Mouse (Mus musculus) spleen, adult 2 months (tissue): ENCODE data around the gene Ccn1. TPM values are rescaled to one million over a fixed set of nuclear protein-coding genes. Genes with fewer than 3 reads are reported as not detected.

ENCODE experiments used
- DNase-seq, 2 experiments: peaks; one replicate each; pipeline versions ENCODE4 v3.0.0 to v3.0.0-alpha.2; 2012 to 2021; ENCODE audit warnings: low spot score in 2 of 2, low read depth in 1 of 2
- H3K27ac ChIP-seq: fragments of 200-500 bp; 2 replicates; pipeline ENCODE4 v1.5.1; 2012; ENCODE audit warnings: low read length, inconsistent platforms; ENCODE audit not compliant: insufficient read depth
- H3K27me3 ChIP-seq: fragments of 200-500 bp; 2 replicates; pipeline ENCODE4 v1.6.1; 2012; ENCODE audit warnings: mild to moderate bottlenecking, moderate library complexity, low read length, inconsistent platforms; ENCODE audit not compliant: control insufficient read depth, insufficient read depth
- H3K36me3 ChIP-seq: fragments of 200-500 bp; 2 replicates; pipeline ENCODE4 v1.6.1; 2012; ENCODE audit warnings: mild to moderate bottlenecking, low read length, inconsistent platforms; ENCODE audit not compliant: control insufficient read depth, insufficient read depth
- H3K4me1 ChIP-seq: fragments of 200-500 bp; 2 replicates; pipeline ENCODE4 v1.6.1; 2011; ENCODE audit warnings: inconsistent platforms; ENCODE audit not compliant: control insufficient read depth, insufficient read depth, insufficient read length
- H3K4me3 ChIP-seq: fragments of 200-500 bp; 2 replicates; pipeline ENCODE4 v1.5.1; 2011; ENCODE audit warnings: mild to moderate bottlenecking, inconsistent platforms; ENCODE audit not compliant: insufficient read depth, insufficient read length; ENCODE audit errors: extremely low read depth
- CTCF ChIP-seq: fragments of 200-500 bp; IDR thresholded peaks from 2 replicates; pipeline ENCODE4 v1.5.1; 2011; ENCODE audit warnings: mild to moderate bottlenecking, inconsistent platforms; ENCODE audit not compliant: insufficient read depth, insufficient read length, insufficient replicate concordance; ENCODE audit errors: extremely low read depth
- POLR2A ChIP-seq: fragments of 200-500 bp; IDR thresholded peaks from 2 replicates; pipeline ENCODE4 v1.6.1; 2011; ENCODE audit warnings: low read depth, low read length, inconsistent platforms
- WGBS: fragments of 180-500 bp; shearing (Covaris S2); methylation state at CpG from one replicate; pipeline ENCODE4 v1.1.7; 2018; 5-methylcytosine and 5-hydroxymethylcytosine counted together
- polyA plus RNA-seq: library from polyadenylated mRNA; depleted of rRNA; stranded (reverse); fragments of >200 nt; gene quantifications from 2 replicates; pipeline ENCODE4 v1.2.3, GENCODE M21; 2012; rRNA removed

The Ccn1 gene
- polyA plus RNA-seq, 1 experiment: 26.5 TPM

- 73% methylated on average over 11 of the region's 11 CpGs for WGBS
- Histone ChIP-seq H3K36me3 (peaks cover 16% of the 10 kb centered on the region), H3K4me3 (no peak overlapping the region), H3K4me1 (no peaks in the 10 kb centered on the region), H3K27ac (no peak overlapping the region), H3K27me3 (no peaks in the 10 kb centered on the region)
- no peak for TF ChIP-seq POLR2A
- no peak for TF ChIP-seq CTCF
- no peak for DNase-seq
Measured at GRCm38 (mm10) chr3:145602410-145603206, 47.2 kb downstream of the Ccn1 start.

GRCm38 (mm10) chr3:145601345-145601744, 48.4 kb downstream of the Ccn1 start:
- no peak for DNase-seq
- no peaks in the 10 kb centered on the region for H3K4me1 ChIP-seq
- no peak for TF ChIP-seq POLR2A
- no peak for TF ChIP-seq CTCF
- 90% methylated on average over 6 of the region's 6 CpGs for WGBS
- peaks cover 16% of the 10 kb centered on the region for H3K36me3 ChIP-seq
- H3K27ac ChIP-seq: no peak overlapping the region
- no peaks in the 10 kb centered on the region for H3K27me3 ChIP-seq
- no peak overlapping the region for H3K4me3 ChIP-seq

GRCm38 (mm10) chr3:145600801-145601200, 49.0 kb downstream of the Ccn1 start:
- TF ChIP-seq CTCF (no peak), POLR2A (no peak)
- 88% methylated on average over 6 of the region's 6 CpGs for WGBS
- no peaks in the 10 kb centered on the region for H3K4me1 ChIP-seq
- H3K4me3 ChIP-seq: no peak overlapping the region
- H3K27ac ChIP-seq: no peak overlapping the region
- no peaks in the 10 kb centered on the region for H3K27me3 ChIP-seq
- H3K36me3 ChIP-seq: peaks cover 18% of the 10 kb centered on the region
- DNase-seq: no peak

DNA sequence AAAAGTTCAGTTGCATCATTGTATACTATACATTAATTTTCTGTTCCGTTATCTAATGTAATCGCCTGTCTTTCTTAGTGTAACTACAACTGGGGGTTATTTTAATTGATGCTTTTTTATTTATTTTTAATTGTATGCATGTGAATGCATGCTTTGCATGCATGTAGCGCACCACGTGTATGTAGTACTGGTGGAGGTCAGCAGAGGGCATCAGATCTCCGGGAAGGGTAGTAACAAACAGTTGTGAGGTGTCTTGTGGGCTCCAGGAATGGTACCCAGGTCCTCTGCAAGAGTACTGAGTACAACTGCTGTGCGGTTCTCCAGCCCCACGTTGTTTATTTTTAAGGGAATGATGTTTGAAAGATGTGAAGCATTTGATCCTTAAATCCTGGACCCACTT, 50.7 kb downstream of the Ccn1 start:
- 91% methylated on average over 7 of the region's 7 CpGs for WGBS
- Histone ChIP-seq H3K4me3 (no peak overlapping the region), H3K27ac (no peak overlapping the region), H3K27me3 (no peaks in the 10 kb centered on the region), H3K4me1 (no peaks in the 10 kb centered on the region), H3K36me3 (peaks cover 17% of the 10 kb centered on the region)
- TF ChIP-seq POLR2A (no peak), CTCF (no peak)
- DNase-seq: no peak

Other genes with a start within 250 kb of the Ccn1 start
- gene Znhit6, start 73.8 kb downstream of the Ccn1 start, polyA plus RNA-seq: 1.2 and 2.5 TPM in 2 replicates
- gene Ddah1, start 108.7 kb upstream of the Ccn1 start, polyA plus RNA-seq: 0.55 and 1.0 TPM in 2 replicates